Mouse (Mus musculus): ENCODE results near the gene BC055324. TPM values are rescaled to one million over a fixed set of nuclear protein-coding genes. Genes with fewer than 3 reads are reported as not detected.
A peak's percentile ranks its signal among the peaks of the same experiment; 100 is the strongest.
"Not testable (repeated sequence)": the region's sequence is repeated elsewhere in the genome, so short reads cannot be mapped to it uniquely, and the experiment has no call there.

The BC055324 gene
- total RNA-seq (2017) = 18.5 and 22.2 TPM in 2 replicates

DNA sequence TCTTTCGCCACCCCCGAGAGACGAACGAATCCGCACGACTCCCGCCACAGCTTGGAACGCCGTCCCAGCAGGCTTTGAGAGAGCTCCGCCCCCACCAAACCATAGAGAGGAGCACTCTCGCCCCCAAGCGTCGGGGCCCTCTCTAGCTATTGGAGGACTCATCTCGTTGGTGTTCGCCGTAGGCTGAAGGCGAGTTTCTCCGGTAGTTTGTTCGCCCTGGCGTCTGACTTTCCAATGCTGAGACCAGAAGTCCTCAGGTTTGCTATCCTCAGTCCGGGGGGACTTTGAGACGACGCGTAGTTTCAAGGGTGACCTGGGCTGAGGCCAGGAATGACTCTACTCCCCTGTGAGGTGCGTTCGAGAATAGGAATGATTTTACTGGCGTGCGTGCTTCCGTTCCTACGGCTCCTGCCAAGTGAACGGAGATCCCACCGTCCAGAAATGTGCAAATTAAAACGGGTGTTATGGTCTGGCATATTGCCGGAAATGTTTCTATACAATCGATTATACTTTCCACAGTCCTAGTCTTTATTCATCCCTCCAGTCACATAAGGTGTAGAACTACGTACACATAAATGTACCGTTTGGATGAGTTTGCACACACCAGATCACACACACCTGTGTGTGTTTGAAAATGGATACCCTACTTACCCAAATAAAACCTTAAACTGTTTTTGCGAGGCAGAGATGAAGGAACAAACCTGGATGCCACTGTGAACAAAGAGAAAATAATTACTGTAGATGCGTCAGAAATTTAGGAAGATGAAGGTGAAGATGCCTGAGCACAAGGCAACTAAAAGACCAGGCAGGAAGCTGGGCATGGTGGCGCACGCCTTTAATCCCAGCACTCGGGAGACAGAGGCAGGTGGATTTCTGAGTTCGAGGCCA lies at the start of gene BC055324, which contains the start of gene Mettl18:
Gene BC055324, minus strand, starts transcription at position 76 of the 888 bp plus-strand sequence.
Gene Mettl18, plus strand, starts transcription at position 169 of the 888 bp plus-strand sequence.
- ATAC-seq (replicated peaks in 1 of 2; ENCODE audit: insufficient read depth in 1 of 2, low FRiP score in 2 of 2, low TSS enrichment in 1 of 2, low read depth in 1 of 2, poor library complexity in 2 of 2, severe bottlenecking in 2 of 2) = peak; percentile 98 to 99

DNA sequence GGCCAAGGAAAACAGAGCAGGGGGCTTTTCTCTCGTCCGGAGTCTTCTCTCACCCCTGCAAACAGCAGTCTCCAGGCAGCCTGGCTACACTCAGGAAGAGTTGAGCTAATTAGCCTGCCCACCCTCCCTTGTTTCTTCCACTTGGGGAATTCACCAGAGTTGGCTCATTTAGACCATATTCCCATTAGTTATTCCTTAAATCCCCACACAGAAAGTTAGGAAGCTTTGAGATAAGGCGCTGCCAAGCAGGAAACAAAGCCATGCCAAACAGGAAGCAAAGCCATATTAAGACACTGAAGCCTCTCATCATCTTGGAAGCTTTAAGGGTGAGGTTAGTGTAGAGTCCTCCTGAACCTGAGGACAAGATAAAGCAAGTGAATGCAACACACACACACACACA lies 49.0 kb upstream of the BC055324 start:
- ATAC-seq (replicated peaks in 1 of 2; ENCODE audit: insufficient read depth in 1 of 2, low FRiP score in 2 of 2, low TSS enrichment in 1 of 2, low read depth in 1 of 2, poor library complexity in 2 of 2, severe bottlenecking in 2 of 2) = no peak

- no peak for ATAC-seq (replicated peaks in 1 of 2; ENCODE audit: insufficient read depth in 1 of 2, low FRiP score in 2 of 2, low TSS enrichment in 1 of 2, low read depth in 1 of 2, poor library complexity in 2 of 2, severe bottlenecking in 2 of 2)
Observed at GRCm38 (mm10) chr1:164040385-164041135, 46.0 kb upstream of the BC055324 start.

DNA sequence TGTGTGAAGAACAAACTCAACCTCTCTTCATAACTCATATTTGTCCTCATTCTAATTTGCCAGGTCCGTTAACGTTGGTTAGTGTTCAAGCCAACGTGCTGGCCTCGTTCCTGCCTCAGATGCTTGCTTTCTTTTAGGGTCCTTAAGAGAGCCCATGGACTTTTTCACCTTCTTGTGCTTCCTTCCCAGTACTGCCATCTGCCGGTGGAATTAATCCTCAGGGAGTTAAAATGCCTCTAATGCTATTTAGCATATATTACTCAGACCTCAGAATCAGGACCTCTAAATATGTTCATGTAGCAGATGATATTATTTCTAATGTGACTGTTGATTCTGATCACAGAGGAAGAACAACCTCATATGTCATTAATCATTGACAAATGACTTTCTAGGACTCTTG lies 32.8 kb upstream of the BC055324 start:
- ATAC-seq (replicated peaks in 1 of 2; ENCODE audit: insufficient read depth in 1 of 2, low FRiP score in 2 of 2, low TSS enrichment in 1 of 2, low read depth in 1 of 2, poor library complexity in 2 of 2, severe bottlenecking in 2 of 2) = no peak

- no peak for ATAC-seq (replicated peaks in 1 of 2; ENCODE audit: insufficient read depth in 1 of 2, low FRiP score in 2 of 2, low TSS enrichment in 1 of 2, low read depth in 1 of 2, poor library complexity in 2 of 2, severe bottlenecking in 2 of 2)
Observed at GRCm38 (mm10) chr1:164025685-164026084, 31.1 kb upstream of the BC055324 start.

DNA sequence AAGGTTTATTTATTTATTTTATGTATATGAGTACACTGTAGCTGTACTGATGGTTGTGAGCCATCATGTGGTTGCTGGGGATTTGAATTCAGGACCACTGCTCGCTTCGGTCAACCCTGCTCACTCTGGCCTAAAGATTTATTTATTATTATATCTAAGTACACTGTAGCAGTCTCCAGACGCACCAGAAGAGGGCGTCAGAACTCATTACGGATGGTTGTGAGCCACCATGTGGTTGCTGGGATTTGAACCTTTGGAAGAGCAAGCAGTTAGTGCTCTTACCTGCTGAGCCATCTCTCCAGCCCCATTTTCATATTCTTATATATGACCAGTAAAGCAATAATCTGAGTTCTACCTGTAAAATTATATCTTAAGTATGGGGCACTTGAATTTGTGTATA lies 27.5 kb upstream of the BC055324 start:
- not testable (repeated sequence) for ATAC-seq (replicated peaks in 1 of 2; ENCODE audit: insufficient read depth in 1 of 2, low FRiP score in 2 of 2, low TSS enrichment in 1 of 2, low read depth in 1 of 2, poor library complexity in 2 of 2, severe bottlenecking in 2 of 2)

GRCm38 (mm10) chr1:164020746-164021145 lies 26.1 kb upstream of the BC055324 start:
- not testable (repeated sequence) for ATAC-seq (replicated peaks in 1 of 2; ENCODE audit: insufficient read depth in 1 of 2, low FRiP score in 2 of 2, low TSS enrichment in 1 of 2, low read depth in 1 of 2, poor library complexity in 2 of 2, severe bottlenecking in 2 of 2)

GRCm38 (mm10) chr1:164019789-164020188 lies 25.2 kb upstream of the BC055324 start:
- no peak for ATAC-seq (replicated peaks in 1 of 2; ENCODE audit: insufficient read depth in 1 of 2, low FRiP score in 2 of 2, low TSS enrichment in 1 of 2, low read depth in 1 of 2, poor library complexity in 2 of 2, severe bottlenecking in 2 of 2)

DNA sequence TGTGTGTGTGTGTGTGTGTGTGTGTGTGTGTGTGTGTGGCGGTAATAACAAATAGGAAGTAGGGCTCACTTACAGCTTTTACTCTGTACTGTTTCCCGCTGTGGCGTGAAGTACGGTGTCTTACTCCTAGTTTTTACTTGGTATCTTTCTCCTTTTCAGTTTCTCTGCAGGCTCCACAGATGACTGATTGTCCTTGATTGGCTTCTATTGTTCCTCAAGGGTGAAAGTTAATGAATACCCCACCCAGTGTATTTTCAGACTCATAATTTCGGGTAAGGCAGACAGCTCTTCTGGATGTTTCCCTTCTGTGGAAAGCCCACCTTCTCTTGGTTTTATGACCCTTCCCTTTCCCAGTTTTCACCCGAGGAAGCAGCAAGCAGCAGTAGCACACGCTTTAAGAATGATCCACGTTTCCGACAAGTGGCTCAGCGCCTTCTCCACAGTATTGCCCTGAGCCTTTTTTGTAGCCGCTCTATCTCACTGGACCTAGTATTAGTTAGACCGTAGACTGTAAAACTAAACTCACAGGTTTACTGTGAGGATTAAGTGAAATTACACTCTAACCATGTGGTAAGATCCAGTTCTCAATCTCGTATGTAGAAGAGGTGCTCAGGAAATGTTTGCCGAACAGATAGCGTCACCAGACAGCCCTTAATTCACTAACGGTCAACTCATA lies 23.8 kb upstream of the BC055324 start:
- ATAC-seq (replicated peaks in 1 of 2; ENCODE audit: insufficient read depth in 1 of 2, low FRiP score in 2 of 2, low TSS enrichment in 1 of 2, low read depth in 1 of 2, poor library complexity in 2 of 2, severe bottlenecking in 2 of 2) = no peak

DNA sequence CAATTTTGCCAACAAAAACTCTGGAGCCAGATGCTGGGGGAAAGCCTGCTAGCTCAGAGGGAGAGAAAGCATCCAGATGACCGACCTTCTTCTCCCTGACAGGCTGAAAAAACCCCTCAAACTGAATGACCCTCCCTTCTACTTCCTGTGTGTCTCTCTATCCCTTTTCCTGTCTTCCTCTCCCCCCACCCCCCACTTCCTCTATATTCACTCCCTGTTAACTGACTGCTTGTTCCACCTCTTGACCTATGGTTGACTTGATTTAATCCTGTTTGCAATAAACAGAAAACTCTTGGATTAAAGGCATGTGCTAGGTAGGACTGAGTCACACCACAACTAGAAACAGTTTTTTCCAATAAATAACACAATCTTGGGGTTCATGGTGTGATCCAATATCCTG lies 20.0 kb upstream of the BC055324 start:
- ATAC-seq (replicated peaks in 1 of 2; ENCODE audit: insufficient read depth in 1 of 2, low FRiP score in 2 of 2, low TSS enrichment in 1 of 2, low read depth in 1 of 2, poor library complexity in 2 of 2, severe bottlenecking in 2 of 2) = no peak

DNA sequence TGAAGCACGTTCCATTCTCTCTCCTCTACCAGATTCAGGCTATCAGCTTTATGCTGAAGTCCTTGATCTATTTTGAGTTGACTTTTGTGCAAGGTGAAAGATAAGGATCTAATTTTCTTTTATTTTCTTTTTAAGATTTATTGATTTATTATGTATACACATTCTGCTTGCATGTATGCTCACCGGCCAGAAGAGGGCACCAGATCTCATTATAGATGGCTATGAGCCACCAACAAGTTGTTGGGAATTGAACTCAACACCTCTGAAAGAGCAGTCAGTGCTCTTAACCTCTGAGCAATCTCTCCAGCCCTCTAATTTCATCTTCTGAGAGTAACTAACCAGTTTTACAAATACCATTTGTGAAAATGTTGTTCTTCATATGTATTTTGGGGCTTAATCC lies 14.6 kb upstream of the BC055324 start:
- ATAC-seq (replicated peaks in 1 of 2; ENCODE audit: insufficient read depth in 1 of 2, low FRiP score in 2 of 2, low TSS enrichment in 1 of 2, low read depth in 1 of 2, poor library complexity in 2 of 2, severe bottlenecking in 2 of 2) = no peak

- no peak for ATAC-seq (replicated peaks in 1 of 2; ENCODE audit: insufficient read depth in 1 of 2, low FRiP score in 2 of 2, low TSS enrichment in 1 of 2, low read depth in 1 of 2, poor library complexity in 2 of 2, severe bottlenecking in 2 of 2)
Observed at GRCm38 (mm10) chr1:164004311-164004710, 9.7 kb upstream of the BC055324 start.

DNA sequence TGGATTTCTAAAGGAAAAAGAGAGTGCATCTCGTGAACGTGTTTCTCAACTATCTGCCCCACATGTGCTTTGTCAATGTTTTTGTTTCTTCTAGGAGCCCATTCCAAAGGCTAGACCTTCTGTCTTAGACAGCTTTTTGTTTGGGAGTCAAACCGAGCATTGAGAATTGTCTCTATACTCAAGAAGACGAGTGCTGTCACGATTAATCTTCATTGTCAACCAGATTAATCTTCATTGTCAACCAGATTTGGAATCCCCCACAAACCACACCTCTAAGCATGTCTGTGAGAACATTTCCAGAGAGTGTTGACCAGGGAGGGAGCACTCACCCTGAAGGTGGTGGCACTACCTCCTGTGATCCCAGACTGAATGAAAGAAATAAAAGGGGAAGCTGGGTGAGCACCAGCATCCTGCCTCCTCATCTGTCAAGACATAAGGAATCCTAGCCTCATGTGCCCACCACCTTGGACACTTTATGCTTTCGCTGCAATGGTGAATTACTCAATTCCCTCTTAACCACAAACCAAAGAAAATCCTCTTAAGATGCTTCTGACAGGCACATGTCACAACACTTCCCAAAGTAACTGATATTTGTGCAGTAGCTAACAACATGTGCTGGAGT lies 7.3 kb upstream of the BC055324 start:
- peak; percentile 58 to 66; a peak in 2 of 4 replicates for ATAC-seq (replicated peaks in 1 of 2; ENCODE audit: insufficient read depth in 1 of 2, low FRiP score in 2 of 2, low TSS enrichment in 1 of 2, low read depth in 1 of 2, poor library complexity in 2 of 2, severe bottlenecking in 2 of 2)

DNA sequence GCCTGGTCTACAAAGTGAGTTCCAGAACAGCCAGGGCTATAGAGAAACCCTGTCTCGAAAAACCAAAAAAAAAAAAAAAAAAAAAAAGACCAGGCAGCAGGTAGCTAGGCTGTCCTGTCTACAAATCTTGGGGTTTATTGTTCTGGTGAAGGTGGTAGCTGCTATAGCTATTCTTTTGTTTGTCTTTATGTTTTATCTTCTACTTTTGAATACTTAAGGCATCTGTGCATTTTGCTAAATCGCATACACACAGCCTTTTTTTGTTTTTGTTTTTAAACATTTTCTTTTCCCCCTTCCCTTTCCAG lies 965 bp upstream of the BC055324 start:
- no peak for ATAC-seq (replicated peaks in 1 of 2; ENCODE audit: insufficient read depth in 1 of 2, low FRiP score in 2 of 2, low TSS enrichment in 1 of 2, low read depth in 1 of 2, poor library complexity in 2 of 2, severe bottlenecking in 2 of 2)

DNA sequence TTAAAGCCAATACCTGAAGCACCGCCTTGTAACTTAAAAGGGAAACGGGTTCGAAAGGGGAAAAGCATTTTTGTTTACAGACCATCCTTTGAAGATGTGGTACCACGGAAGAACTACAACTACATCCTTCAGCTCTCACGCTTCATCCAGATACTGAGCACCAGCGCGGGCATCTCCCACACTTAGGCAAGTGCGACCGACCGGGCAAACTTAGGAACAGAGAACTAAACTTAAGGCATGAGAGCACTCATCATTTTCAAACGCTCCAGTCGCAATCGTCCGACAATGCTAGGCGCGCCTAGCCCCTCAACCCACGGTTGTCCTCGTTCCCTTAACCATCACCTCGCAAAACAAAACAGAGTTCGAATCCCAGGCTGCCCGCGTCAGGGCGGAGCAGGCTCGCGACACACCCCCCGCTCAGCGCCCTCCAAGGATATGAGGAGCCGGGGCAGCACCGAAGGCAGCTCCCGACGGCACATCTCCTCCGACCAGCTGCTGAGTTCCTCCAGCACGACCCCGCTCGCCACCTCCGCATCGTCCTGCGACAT lies 349 bp downstream of the BC055324 start:
- peak; percentile 17 to 58; a peak in 3 of 4 replicates for ATAC-seq (replicated peaks in 1 of 2; ENCODE audit: insufficient read depth in 1 of 2, low FRiP score in 2 of 2, low TSS enrichment in 1 of 2, low read depth in 1 of 2, poor library complexity in 2 of 2, severe bottlenecking in 2 of 2)

- no peak for ATAC-seq (replicated peaks in 1 of 2; ENCODE audit: insufficient read depth in 1 of 2, low FRiP score in 2 of 2, low TSS enrichment in 1 of 2, low read depth in 1 of 2, poor library complexity in 2 of 2, severe bottlenecking in 2 of 2)
Observed at GRCm38 (mm10) chr1:163992371-163992770, 2.2 kb downstream of the BC055324 start.

- ATAC-seq (replicated peaks in 1 of 2; ENCODE audit: insufficient read depth in 1 of 2, low FRiP score in 2 of 2, low TSS enrichment in 1 of 2, low read depth in 1 of 2, poor library complexity in 2 of 2, severe bottlenecking in 2 of 2) = no peak
Observed at GRCm38 (mm10) chr1:163976515-163976914, 18.1 kb downstream of the BC055324 start.
